Mouse (Mus musculus) lung, adult 2 months (tissue): ENCODE data around the gene Acvrl1.

Experiments
- CTCF ChIP-seq: fragments of 200-500 bp; IDR thresholded peaks from 2 replicates; pipeline ENCODE4 v1.5.1; 2011; ENCODE audit warnings: mild to moderate bottlenecking, low read length, control low read depth; ENCODE audit not compliant: insufficient read depth
- POLR2A ChIP-seq: fragments of 200-500 bp; IDR thresholded peaks from 2 replicates; pipeline ENCODE4 v1.6.1; 2011; ENCODE audit warnings: low read depth, mild to moderate bottlenecking, control low read depth, low read length, borderline replicate concordance; ENCODE audit errors: extremely low read depth

DNA sequence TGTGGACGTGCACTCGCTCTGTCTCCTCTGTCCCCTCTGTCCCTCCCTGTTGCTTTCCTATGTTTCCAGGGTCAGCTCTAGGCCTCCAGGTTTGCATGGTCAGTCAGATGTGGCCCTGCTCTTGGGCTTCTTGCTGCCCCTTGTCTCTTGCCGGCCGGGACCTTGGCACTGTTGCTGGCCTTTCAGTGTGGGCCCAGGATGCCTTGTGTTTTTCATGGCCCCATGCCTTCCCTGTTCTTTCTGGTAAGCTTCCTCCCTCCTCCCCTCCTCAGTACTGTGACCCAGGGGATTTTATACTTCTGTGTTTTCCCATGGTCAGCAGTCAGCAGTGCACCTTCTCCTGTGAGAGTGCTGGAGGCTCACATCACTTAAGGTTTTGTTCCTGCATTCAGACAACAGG is 53.2 kb downstream of the Acvrl1 start:
- TF ChIP-seq CTCF (no peak), POLR2A (no peak)
